Mouse (Mus musculus) megakaryocyte, embryonic 14.5 days (primary cell): ENCODE data around the gene Gm20903. TPM values are rescaled to one million over a fixed set of nuclear protein-coding genes. Genes with fewer than 3 reads are reported as not detected.
"Not testable (repeated sequence)": the region's sequence is repeated elsewhere in the genome, so short reads cannot be mapped to it uniquely, and the experiment has no call there.

Experiments used
- H3K27me3 ChIP-seq: replicated peaks from 2 replicates; pipeline ENCODE3; 2012; ENCODE audit warnings: inconsistent platforms
- H3K36me3 ChIP-seq: replicated peaks from 2 replicates; pipeline ENCODE3; 2012; ENCODE audit warnings: low read length, inconsistent platforms, mixed read lengths
- H3K4me1 ChIP-seq: 2 replicates; pipeline ENCODE4 v1.6.1; 2012; ENCODE audit warnings: inconsistent platforms
- H3K4me3 ChIP-seq: replicated peaks from 2 replicates; pipeline ENCODE3; 2012; ENCODE audit warnings: moderate library complexity, mild to moderate bottlenecking, inconsistent platforms
- H3K9me3 ChIP-seq: 2 replicates; pipeline ENCODE4 v1.6.1; 2012; ENCODE audit warnings: inconsistent platforms
- polyA plus RNA-seq: library from polyadenylated mRNA; stranded (reverse); fragments of >175 nt; gene quantifications from 2 replicates; pipeline ENCODE4 v1.2.3, GENCODE M21; 2012; ENCODE audit warnings: low replicate concordance; ENCODE audit not compliant: insufficient read depth

The Gm20903 gene
- not detected in 2 replicates for polyA plus RNA-seq

GRCm38 (mm10) chrY:73669015-73669414 lies at the start of gene Gm20903:
Gene Gm20903 (plus strand): TSS chrY:73669315.
- not testable (repeated sequence) for H3K27me3 ChIP-seq, H3K4me1 ChIP-seq

More at GRCm38 (mm10) chrY:73669015-73669414, at the start of gene Gm20903:
- not testable (repeated sequence) for H3K4me3 ChIP-seq, H3K36me3 ChIP-seq, H3K9me3 ChIP-seq
